Mouse (Mus musculus) frontal cortex, postnatal 10 days (tissue): ENCODE data around the gene Fkbp15.

ENCODE experiments used
- DNase-seq, 2 experiments: peaks; one replicate each; pipeline ENCODE4 v3.0.0; 2022; ENCODE audit warnings: low spot score in 2 of 2, mixed read lengths in 1 of 2

Gene Fkbp15

DNA sequence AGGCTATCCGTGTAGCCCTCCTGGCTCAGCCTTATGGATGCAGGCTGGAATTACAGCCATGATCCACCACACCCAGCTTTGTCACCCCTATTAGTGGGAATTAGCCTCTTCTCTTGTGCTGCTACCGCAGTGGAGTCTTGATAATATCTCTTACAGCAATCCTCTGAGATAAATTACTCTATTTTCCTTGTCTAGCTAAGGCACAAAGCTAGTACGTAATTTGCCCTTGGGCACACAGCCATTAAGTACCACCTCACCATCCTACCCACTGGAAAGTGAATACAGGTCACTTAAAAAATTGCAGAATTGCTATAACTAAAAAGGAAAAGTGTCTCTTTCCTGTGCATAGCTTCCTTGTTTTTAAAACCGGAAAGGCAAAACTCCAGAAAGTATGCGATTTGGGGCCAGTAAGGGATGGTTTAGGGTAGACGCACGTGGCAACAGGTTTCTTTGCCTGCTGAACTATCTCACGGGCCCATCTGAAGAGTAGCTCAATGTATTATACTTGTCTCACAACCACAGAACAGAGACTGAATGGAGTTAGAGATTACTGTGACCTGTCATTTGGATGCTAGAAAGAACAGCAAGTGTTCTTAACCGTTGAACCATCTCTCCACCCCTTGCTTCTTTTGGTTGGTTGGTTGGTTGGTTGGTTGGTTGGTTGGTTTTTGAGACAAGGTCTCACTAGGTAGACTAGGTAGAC lies 12.6 kb upstream of the Fkbp15 start:
- no peak for DNase-seq

DNA sequence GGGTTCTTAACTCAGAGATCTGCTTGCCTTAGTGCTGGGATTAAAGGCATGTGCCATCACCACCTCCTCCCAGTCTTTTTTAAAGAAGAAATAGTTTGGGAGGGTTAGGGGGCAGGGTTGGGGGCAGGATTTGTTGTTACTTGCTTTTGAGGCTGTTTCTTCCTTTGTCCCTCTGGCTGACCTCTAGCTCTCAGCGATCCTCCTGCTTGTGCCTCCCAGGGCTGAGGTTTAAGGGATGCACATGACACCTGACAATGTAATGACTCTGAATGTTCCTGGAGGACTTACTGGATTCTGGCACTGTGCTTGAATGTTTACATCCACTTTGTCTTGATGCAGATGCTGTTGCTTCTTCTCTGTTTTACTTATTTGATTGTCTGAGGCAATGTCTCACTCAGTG lies 12.1 kb upstream of the Fkbp15 start:
- no peak for DNase-seq

DNA sequence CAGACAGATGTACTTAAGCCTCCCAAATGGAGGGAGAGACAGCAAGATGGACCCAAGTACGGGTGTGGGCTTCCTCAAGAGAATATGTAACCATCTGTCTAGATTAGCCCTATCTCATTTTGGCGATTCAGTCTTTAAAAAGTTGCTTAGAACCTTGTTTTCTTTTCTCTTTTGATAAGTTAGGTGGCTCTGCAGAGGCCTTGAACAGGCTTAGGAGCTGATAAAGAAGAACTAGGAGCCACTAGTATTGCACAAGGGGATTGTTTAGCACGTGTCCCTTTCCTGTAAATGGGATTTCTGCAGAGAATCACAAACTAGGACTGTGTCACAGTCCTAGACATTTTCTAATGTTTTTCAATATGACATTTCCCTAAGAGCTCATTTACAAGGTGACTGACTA lies 8.7 kb upstream of the Fkbp15 start:
- DNase-seq: no peak

DNA sequence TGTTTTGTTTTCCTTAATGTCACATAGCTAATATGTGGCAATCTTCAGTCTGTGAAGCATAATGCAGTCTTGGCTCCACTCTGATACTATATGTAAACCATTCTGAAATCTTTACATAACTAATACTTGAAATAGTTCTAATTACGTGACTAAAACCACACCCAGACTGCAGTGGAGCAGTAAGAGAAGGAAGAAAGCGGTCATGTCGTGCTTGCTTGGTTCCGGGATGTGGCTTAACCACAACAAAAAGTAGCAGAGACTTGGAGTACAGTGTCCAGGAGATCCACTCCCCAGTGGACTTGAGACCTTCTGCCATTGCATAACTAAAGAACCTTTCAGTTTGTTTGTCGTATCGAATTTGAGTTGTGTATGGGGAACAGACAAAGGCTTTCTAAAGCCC lies 7.2 kb upstream of the Fkbp15 start:
- DNase-seq: no peak

DNA sequence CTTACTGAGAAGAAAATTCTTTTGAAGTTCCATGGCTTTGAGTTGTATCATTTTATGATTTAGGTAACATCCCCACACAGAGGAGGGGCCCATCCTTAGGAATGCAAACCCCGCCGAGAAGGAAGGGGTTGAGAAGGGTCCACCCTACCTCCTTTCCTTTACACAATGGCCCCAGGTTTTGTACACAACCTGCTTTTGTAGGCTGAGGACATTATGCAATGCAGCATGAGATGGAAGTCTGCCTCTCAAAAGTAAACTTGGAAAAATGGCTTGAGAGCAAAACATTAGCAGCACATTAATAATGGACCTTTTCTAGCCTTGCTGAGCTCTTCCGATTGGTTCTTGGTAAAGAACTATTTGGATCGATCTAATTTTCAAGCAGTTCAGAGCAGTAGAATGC lies 5.9 kb upstream of the Fkbp15 start:
- no peak for DNase-seq

DNA sequence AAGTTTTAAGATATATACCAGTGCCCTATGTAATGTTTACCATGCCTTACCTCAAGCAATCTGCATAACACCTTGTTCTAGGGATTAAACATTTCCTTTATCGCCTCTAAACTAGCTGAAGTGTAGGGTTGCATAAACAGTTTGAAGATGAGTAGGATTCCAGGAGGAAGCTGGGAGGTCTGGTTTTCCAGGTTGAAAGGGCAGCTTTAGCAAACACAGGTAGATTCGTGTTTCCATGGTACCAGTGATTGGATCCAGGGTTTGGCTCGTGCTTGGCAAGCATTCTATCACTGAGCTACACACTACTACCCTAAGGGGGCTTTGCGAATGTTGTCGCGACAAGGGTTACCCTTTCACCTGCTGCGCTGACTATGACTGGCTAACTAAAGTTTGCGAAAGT lies 4.0 kb upstream of the Fkbp15 start:
- DNase-seq: no peak

DNA sequence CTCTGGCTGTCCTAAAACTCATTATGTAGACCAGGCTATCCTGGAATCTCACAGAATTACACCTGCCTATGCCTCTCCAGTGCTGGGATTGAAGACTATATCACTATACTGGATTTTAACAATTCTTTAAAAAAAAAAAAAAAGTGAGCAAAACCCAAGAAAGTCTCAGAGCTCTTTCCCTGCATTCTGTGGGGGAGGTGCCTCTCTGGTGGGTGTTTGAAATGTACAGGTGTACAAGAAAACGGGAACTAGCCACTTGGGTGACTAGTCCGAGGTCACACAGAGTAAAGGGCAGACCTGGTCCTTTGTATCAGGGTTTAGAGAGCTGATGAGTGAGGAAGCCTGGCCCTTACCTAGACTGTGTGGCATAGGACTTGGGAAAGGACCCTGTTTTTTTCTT lies 2.1 kb upstream of the Fkbp15 start:
- DNase-seq: no peak

DNA sequence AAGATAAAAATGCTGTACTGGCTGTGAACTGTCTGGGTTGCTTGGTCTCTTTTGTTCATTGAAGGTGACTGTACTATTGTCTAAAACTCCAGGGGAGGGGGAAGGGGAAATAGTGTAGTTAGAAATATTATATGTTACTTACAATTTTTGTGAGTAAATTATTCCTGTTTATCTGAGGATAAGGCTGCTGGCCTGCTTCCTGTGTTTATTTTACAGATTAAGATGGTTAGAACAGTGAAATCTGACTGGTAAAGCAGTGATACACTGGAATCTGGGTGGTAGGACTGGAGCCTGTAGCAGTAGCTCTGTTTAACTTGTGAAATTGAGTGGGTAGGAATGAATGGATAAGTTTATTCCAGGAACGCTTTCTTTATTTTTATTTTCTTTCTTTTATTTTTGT lies 1.6 kb upstream of the Fkbp15 start:
- no peak for DNase-seq

DNA sequence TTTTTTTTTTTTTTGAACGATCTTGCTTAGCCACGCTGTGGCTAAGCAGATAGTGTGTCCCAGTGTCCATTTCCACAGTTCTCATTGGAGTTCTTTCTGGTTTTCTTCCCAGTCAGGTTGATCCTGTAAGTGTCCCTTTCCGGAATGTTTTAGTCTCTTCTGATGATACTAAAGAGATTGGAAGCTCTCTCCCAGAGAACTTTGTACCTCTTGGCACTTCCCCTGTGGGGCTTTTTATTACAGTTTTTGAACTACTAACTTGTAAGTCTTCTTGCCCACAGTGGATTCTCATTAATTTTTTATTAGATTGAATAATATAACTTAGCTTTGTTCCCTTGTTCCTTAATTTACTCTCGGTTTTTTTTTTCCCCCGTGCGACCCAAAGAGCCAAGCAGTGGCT lies 1.2 kb upstream of the Fkbp15 start:
- no peak for DNase-seq

DNA sequence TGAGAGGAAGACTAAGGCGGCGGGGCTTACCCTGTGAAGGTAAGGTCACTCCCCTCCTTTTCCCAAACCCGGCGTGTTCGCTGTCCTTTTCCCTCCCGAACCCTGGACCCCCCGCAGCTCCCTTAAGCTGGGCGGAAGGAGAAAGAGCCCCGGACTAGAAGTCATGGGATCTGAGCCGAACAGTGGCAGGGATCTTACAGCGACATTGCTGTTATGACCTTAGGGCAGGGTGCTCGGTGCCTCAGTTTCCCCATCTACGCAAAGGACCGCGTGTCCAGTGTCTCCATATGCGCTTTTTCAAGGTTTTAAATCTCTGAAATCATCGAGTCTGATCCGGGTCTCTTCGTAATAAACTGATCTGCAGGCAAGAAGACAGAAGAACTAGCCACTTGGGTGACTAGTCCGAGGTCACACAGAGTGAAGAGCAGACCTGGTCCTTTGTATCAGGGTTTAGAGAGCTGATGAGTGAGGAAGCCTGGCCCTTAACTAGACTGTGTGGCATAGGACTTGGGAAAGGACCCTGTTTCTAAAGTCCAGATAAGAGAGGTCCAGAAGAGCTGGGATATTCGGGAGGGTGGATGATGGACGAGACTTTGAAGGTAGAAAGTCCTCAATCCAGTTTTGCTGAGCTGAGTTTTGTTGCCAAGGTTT lies 582 bp upstream of the Fkbp15 start:
- no peak for DNase-seq

DNA sequence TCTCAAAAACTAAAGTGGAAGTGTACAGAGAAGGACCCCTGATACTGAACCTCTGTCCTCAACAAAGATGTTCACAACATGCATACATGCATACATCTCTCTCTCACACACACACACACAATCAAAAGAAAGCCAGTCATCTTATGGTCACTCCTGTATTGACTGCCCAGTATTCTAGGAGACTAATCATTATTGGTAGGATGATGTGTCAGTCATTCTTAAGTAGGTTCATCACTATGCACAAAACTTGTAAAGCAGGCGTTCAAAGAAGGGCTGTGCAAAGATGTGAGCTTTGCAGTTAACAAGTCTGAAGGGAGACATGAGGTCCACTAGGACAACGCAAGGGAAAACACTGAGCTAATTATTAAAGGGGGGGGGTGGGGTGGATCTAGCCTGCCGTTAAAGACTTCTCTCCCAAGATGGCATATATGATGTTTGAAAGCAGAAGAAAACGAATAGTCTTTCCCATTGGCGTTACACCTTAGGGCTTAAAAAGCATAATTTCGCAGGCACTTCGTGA lies 1.0 kb downstream of the Fkbp15 start:
- DNase-seq: no peak

DNA sequence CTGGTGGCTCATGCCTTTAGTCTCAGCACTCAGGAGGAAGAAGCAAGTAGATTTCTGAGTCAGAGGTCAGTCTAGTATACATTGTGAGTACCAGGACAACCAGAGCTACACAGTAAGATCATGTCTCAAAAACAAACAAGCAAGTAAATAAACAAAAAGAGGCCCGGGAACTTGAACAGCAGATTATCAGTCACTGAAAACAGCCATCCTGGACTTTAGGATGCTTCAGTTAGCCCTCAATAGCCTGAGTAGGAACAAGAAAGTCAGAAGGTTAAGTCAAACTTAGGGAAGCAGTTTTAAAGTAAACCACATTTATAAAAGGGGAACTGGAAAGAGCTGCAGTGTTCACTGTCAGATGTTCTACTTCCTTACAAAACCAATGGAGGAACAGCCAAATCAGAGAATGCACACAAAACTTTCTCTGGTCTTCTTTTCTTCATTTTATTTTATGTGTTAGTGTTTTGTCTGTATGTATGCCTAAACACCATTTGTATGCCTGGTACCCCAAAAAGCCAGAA lies 2.7 kb downstream of the Fkbp15 start:
- DNase-seq: no peak

DNA sequence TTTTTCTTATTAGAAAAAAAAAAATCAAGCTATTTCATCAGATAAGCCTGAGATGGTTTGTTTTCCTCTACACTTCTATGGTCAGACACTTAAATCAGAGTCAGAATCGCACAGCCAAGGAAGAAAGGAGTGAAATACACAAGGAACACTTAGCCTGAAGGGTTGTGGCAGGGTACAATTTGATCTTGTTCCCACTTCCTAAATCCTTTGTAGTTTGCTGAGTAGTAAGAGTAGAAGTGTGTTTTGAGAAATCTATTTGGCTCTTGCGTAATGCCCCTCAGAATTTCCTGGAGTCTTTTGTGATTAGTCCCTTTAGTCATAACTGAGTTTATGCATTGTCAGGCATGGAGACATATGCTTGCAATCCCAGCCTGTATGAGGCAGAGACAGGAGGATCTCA lies 11.0 kb downstream of the Fkbp15 start:
- no peak for DNase-seq

DNA sequence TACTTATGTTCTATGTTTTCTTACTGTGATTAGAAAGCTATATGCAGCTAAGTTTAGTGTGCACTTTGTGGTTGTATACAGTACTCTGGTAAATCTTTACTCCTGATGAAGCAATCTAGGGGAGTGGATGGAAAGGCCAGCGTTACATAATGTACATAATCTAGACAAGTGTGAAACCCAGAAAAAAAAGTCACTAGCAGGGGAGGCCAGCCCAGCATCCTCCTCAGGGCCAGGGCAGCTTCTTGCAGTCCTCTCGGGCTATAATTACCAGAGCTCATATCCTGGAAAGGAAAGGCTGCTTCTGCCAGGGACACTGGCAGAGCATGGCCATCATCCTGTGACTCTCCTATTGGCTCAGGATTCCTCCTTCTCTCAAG lies 12.0 kb downstream of the Fkbp15 start:
- no peak for DNase-seq

DNA sequence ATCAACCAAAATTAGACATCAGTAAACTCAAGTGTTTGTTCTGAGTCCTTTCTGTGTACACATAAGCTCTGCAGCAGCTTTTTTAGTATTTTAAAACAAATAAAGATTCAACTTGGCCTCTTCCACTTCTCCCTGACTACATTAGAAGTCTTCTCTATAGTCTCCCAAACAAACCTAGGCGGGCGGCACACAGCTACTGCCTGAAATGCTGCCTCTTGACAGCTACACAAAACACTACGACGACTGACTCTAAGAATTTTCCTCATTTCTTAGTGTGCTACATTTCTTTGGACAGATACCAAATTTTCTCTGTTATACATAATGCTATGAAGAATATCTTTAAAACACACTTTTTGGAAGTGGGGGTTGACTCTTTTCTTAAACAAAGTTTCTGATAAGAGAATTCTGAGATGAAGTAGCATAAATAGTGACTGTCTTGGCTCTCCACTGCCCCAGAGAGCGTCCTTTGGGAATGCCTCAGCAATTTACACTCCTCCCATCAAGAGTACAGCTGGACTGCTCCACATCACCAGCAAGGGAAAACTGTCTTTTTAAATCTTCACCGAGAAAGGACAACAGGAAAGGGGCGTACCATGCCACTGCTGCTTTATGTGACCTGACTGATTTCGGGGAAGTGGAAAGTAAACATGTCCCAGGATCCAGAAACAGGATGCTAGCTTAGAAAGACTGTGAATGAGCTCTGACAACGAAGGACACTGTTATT lies 12.6 kb downstream of the Fkbp15 start:
- no peak for DNase-seq

DNA sequence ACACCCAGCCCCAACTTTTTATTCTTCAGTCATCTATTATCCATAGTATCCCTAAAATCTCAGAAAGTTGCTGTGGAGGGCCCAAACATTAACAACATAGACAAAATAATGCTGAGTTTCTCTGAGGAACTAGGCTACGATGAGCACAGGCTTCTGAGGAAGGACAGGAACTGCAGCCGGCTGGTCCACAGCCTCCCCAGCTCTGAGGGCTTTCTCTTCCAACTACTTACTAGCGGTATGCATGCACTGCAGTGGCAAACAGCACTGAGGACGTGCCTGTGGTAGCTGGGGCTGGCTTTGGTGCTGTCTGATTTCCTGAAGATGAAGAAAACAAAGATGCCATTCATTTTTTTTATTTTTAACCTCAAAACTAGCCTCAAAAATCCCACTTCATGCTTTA lies 14.5 kb downstream of the Fkbp15 start:
- no peak for DNase-seq

DNA sequence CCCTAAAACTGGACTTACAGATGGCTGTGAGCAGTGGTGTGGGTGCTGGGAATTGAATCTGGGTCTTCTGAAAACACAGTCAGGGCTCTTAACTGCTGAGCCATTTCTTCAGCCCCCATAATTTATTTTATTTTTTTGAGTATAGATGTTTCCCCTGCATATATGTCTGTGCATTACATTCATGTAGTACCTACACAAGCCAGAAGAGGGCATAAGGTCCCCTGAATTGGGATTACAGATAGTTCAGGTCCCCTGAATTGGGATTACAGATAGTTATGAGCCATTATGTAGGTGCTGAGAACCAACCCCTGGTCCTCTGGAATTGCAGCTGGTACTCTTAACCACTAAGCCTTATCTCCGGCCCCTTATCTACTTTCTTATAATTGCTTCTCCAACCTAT lies 16.3 kb downstream of the Fkbp15 start:
- no peak for DNase-seq

DNA sequence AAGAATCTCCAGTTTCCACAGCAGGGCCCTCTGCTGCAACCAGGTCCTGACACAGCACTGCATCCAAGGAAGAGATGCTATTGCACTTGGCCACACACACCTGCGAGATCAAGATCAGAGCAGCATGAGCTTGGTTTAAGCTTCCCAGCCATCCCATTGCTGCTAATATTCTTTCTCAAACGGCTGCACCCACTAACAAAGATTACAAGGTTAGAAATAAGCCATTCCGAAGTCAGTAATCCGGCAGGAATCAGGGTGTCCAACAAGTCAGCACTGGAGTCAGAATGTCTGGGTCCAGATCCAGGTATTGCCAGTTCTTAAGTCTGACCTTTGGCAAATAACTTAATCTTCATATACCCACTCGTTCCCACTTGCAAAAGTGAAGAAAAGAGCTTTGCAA lies 21.8 kb downstream of the Fkbp15 start:
- no peak for DNase-seq

DNA sequence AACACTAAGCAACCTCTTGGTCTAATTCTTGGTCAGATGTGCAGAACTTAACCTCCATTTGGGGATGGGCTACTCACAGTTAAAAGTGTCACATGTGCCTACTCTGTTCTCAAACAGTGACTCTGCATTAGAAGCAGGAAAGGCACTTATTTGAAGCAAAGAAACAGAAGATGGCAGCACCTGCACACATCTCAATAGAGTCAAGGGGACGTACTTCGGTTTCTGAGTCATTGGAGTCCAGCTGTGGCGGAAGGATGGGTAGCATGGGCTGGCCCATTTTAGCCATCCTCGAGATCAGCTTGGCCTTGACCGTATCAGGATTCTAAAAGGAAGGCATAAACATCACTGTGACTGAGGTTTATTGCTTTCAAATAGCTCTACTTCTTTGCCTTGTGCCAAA lies 28.4 kb downstream of the Fkbp15 start:
- no peak for DNase-seq

DNA sequence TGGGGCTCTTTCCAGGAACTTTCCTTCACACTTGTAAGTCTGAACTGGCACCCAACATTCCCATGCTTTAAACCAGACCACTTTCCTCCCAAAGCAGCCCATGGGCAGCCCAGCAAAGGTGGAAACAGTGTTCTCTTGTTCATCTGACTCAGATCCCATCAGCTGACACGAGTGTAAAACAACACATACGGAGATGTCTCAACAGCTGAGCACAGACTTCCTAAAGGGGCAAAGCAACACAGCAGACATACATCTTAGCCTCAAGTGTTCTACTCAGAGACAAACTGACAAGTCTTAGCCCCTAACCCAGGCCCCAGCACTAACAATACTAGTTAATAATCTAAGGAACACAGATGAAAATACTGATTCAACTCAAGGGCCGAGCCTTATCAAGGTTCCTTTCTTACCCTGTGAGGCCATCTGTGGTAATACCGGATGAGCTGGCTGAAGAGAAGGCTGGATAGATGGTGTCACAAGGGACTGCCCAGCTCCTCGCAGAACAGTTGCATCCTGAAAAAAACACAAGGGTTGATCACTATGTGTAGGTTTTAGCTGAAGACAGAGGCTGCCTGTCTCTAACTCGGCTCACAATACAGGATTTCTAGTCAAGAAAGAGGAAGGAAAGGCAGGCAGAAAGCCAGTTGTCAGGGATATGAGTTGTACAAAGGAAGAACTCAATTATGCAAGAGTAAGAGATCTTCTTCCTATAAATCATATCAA lies 31.2 kb downstream of the Fkbp15 start:
- no peak for DNase-seq

DNA sequence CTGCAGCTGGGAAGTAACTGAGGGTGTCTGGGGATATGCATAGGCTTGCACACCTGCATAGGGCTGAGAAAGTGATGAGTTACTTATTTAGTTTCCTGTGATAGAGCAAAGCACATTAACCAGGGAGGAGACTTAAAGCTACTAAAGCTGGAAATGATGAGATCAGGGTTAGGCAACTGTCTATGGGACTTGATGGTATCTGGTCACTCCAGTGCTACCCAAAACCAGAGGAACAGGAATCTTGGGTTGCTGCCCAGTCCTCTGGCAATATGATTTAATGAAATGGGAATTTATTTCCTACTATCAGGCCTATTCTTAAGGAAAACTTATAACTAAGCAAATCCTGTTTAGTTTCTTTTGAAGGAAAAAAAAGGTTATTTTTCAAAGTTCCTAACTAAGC lies 34.2 kb downstream of the Fkbp15 start:
- DNase-seq: no peak

DNA sequence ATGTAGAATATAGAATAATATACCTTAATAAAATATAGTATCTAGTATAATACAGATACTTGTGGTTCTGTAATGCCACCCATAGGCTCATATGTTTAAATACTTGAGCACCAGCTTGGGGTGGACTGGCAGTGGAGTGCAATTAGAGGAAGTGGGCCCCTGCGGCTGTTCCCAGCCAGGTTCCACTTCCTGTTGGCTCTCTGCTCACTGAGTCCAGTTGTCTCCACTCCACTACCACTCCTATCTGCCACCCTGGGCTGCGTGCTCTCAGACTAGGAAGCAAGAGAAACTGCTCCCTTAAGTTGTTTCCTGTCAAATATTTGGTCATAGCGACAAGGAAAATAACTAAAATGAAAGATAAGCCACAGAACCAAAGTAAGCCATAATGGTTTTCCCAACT lies 37.7 kb downstream of the Fkbp15 start:
- no peak for DNase-seq
